Mouse (Mus musculus) MEL (cell line): Measurements from ENCODE around the gene Fgr. TPM values are rescaled to one million over a fixed set of nuclear protein-coding genes. Genes with fewer than 3 reads are reported as not detected.
A peak's percentile ranks its signal among the peaks of the same experiment; 100 is the strongest.
"Not testable (repeated sequence)": the region's sequence is repeated elsewhere in the genome, so short reads cannot be mapped to it uniquely, and the experiment has no call there.

Source experiments
- DNase-seq: peaks from one replicate; pipeline ENCODE4 v3.0.0; 2011; ENCODE audit warnings: low read depth, low spot score
- H3K27ac ChIP-seq: 2 replicates; pipeline ENCODE4 v1.5.1; 2012; ENCODE audit warnings: low read depth, mild to moderate bottlenecking, control low read depth, low read length, moderate library complexity; ENCODE audit not compliant: control insufficient read depth
- H3K27me3 ChIP-seq, 2 experiments: fragments of 150-350 bp in 1 of 2; sonication (generic) in 1 of 2; 2 replicates each; pipeline ENCODE4 v1.6.1; 2012; ENCODE audit warnings: low read length in 2 of 2, mild to moderate bottlenecking in 2 of 2, improper control_type of control experiment in 1 of 2, moderate library complexity in 1 of 2; ENCODE audit not compliant: insufficient read depth in 2 of 2, control insufficient read depth in 1 of 2
- H3K36me3 ChIP-seq, 2 experiments: 2 replicates each; pipeline ENCODE4 v1.6.1; 2012 to 2014; ENCODE audit warnings: low read length in 2 of 2, improper control_type of control experiment in 1 of 2, inconsistent platforms in 1 of 2, mild to moderate bottlenecking in 1 of 2; ENCODE audit not compliant: insufficient read depth in 2 of 2, control insufficient read depth in 1 of 2
- H3K4me1 ChIP-seq, 2 experiments: fragments of 150-350 bp in 1 of 2; sonication (generic) in 1 of 2; 2 replicates each; pipeline ENCODE4 v1.6.1; 2012; ENCODE audit warnings: low read length in 2 of 2, improper control_type of control experiment in 1 of 2, mild to moderate bottlenecking in 1 of 2; ENCODE audit not compliant: insufficient read depth in 2 of 2, control insufficient read depth in 1 of 2
- H3K4me3 ChIP-seq, 2 experiments: fragments of 150-350 bp in 1 of 2; sonication (generic) in 1 of 2; 2 replicates each; pipeline ENCODE4 v1.5.1; 2012; ENCODE audit warnings: low read depth in 2 of 2, low read length in 2 of 2, mild to moderate bottlenecking in 2 of 2, moderate library complexity in 2 of 2, control low read depth in 1 of 2, improper control_type of control experiment in 1 of 2; ENCODE audit not compliant: control insufficient read depth in 1 of 2, insufficient read depth in 1 of 2
- H3K79me2 ChIP-seq: 2 replicates; pipeline ENCODE4 v1.6.1; 2012; ENCODE audit warnings: mild to moderate bottlenecking, low read length, moderate library complexity; ENCODE audit not compliant: control insufficient read depth, poor library complexity, insufficient read depth
- H3K9ac ChIP-seq: 2 replicates; pipeline ENCODE4 v1.6.1; 2012; ENCODE audit warnings: low read depth, mild to moderate bottlenecking, control low read depth, low read length, moderate library complexity; ENCODE audit not compliant: control insufficient read depth, poor library complexity, severe bottlenecking
- H3K9me3 ChIP-seq: fragments of 150-350 bp; sonication (generic); replicated peaks from 2 replicates; pipeline ENCODE4 v1.6.1; 2012; ENCODE audit warnings: mild to moderate bottlenecking, low read length, improper control_type of control experiment, moderate library complexity; ENCODE audit not compliant: insufficient read depth
- BHLHE40 ChIP-seq: IDR thresholded peaks from 2 replicates; pipeline ENCODE4 v1.6.1; 2012; ENCODE audit warnings: low read depth, mild to moderate bottlenecking, inconsistent platforms, low read length, improper control_type of control experiment, borderline replicate concordance
- ELF1 ChIP-seq: IDR thresholded peaks from 2 replicates; pipeline ENCODE4 v1.6.1; 2014; ENCODE audit warnings: low read depth, mild to moderate bottlenecking, inconsistent platforms, low read length, improper control_type of control experiment, moderate library complexity
- EP300 ChIP-seq, 2 experiments: IDR thresholded peaks; 2 replicates each; pipeline ENCODE4 v1.6.1; 2011; ENCODE audit warnings: improper control_type of control experiment in 2 of 2, low read length in 2 of 2, low read depth in 1 of 2, mild to moderate bottlenecking in 1 of 2
- ETS1 ChIP-seq: IDR thresholded peaks from 2 replicates; pipeline ENCODE4 v1.6.1; 2012; ENCODE audit warnings: low read depth, mild to moderate bottlenecking, inconsistent platforms, low read length, improper control_type of control experiment, moderate library complexity
- GABPA ChIP-seq: IDR thresholded peaks from 2 replicates; pipeline ENCODE4 v1.6.1; 2012; ENCODE audit warnings: low read depth, mild to moderate bottlenecking, inconsistent platforms, low read length, improper control_type of control experiment, moderate library complexity
- HCFC1 ChIP-seq: IDR thresholded peaks from 2 replicates; pipeline ENCODE4 v1.6.1; 2012; ENCODE audit warnings: low read depth, mild to moderate bottlenecking, inconsistent platforms, low read length, improper control_type of control experiment, moderate library complexity
- JUND ChIP-seq: IDR thresholded peaks from 2 replicates; pipeline ENCODE4 v1.6.1; 2011; ENCODE audit warnings: low read depth, mild to moderate bottlenecking, improper control_type of control experiment, low read length
- MAFK ChIP-seq: IDR thresholded peaks from 2 replicates; pipeline ENCODE4 v1.6.1; 2011; ENCODE audit warnings: low read depth, mild to moderate bottlenecking, low read length, improper control_type of control experiment, borderline replicate concordance
- MAX ChIP-seq: IDR thresholded peaks from 2 replicates; pipeline ENCODE4 v1.6.1; 2011; ENCODE audit warnings: low read length, improper control_type of control experiment
- MAZ ChIP-seq: IDR thresholded peaks from 2 replicates; pipeline ENCODE4 v1.6.1; 2012; ENCODE audit warnings: low read depth, mild to moderate bottlenecking, inconsistent platforms, low read length, improper control_type of control experiment
- MYC ChIP-seq: IDR thresholded peaks from 2 replicates; pipeline ENCODE4 v1.6.1; 2011; ENCODE audit warnings: low read depth, mild to moderate bottlenecking, low read length, improper control_type of control experiment, moderate library complexity
- NELFE ChIP-seq: IDR thresholded peaks from 2 replicates; pipeline ENCODE4 v1.6.1; 2011; ENCODE audit warnings: low read depth, low read length, improper control_type of control experiment
- NRF1 ChIP-seq: IDR thresholded peaks from 2 replicates; pipeline ENCODE4 v1.6.1; 2014; ENCODE audit warnings: low read depth, mild to moderate bottlenecking, inconsistent platforms, low read length, improper control_type of control experiment, moderate library complexity; ENCODE audit not compliant: poor library complexity, insufficient read depth, severe bottlenecking
- POLR2A ChIP-seq, 2 experiments: IDR thresholded peaks; 2 replicates each; pipeline ENCODE4 v1.6.1; 2011 to 2012; ENCODE audit warnings: low read length in 2 of 2, mild to moderate bottlenecking in 2 of 2, control low read depth in 1 of 2, improper control_type of control experiment in 1 of 2, low read depth in 1 of 2, moderate library complexity in 1 of 2; ENCODE audit not compliant: control insufficient read depth in 1 of 2, insufficient read depth in 1 of 2, poor library complexity in 1 of 2
- POLR2AphosphoS2 ChIP-seq: IDR thresholded peaks from 2 replicates; pipeline ENCODE4 v1.6.1; 2011; ENCODE audit warnings: low read length, improper control_type of control experiment
- SIN3A ChIP-seq: IDR thresholded peaks from 2 replicates; pipeline ENCODE4 v1.6.1; 2012; ENCODE audit warnings: low read length, improper control_type of control experiment, inconsistent platforms
- SMC3 ChIP-seq: IDR thresholded peaks from 2 replicates; pipeline ENCODE4 v1.6.1; 2011; ENCODE audit warnings: low read depth, low read length, improper control_type of control experiment
- TAL1 ChIP-seq: IDR thresholded peaks from 2 replicates; pipeline ENCODE4 v1.6.1; 2012; ENCODE audit warnings: mild to moderate bottlenecking, inconsistent platforms, low read length, moderate library complexity, mixed read lengths
- TBP ChIP-seq: IDR thresholded peaks from 2 replicates; pipeline ENCODE4 v1.8.0; 2011; ENCODE audit warnings: low read depth, low read length, improper control_type of control experiment
- TCF12 ChIP-seq: IDR thresholded peaks from 2 replicates; pipeline ENCODE4 v1.6.1; 2014; ENCODE audit warnings: low read depth, mild to moderate bottlenecking, inconsistent platforms, low read length, improper control_type of control experiment, moderate library complexity
- USF2 ChIP-seq, 2 experiments: IDR thresholded peaks; 2 replicates each; pipeline ENCODE4 v1.6.1; 2011 to 2012; ENCODE audit warnings: improper control_type of control experiment in 2 of 2, low read length in 2 of 2, borderline replicate concordance in 1 of 2, inconsistent platforms in 1 of 2, low read depth in 1 of 2, mild to moderate bottlenecking in 1 of 2; ENCODE audit not compliant: insufficient read depth in 1 of 2
- ZKSCAN1 ChIP-seq: IDR thresholded peaks from 2 replicates; pipeline ENCODE4 v1.6.1; 2012; ENCODE audit warnings: low read depth, mild to moderate bottlenecking, inconsistent platforms, low read length, improper control_type of control experiment, moderate library complexity
- ZNF384 ChIP-seq: IDR thresholded peaks from 2 replicates; pipeline ENCODE4 v1.6.1; 2012; ENCODE audit warnings: low read depth, mild to moderate bottlenecking, inconsistent platforms, low read length, improper control_type of control experiment
- polyA plus RNA-seq, 2 experiments: library from polyadenylated mRNA; stranded (reverse) in 1 of 2; unstranded in 1 of 2; fragments of >175 nt in 1 of 2; fragments of >200 nt in 1 of 2; gene quantifications; 2 replicates each; pipeline versions ENCODE4 v1.2.1 to v1.2.4; 2012; ENCODE audit warnings: low replicate concordance in 2 of 2, low read depth in 1 of 2; ENCODE audit not compliant: insufficient read length in 2 of 2, insufficient read depth in 1 of 2, missing spikeins in 1 of 2
- total RNA-seq: library from RNA; depleted of rRNA; stranded (reverse); fragments of 300-350 nt; gene quantifications from 2 replicates; pipeline ENCODE4 v1.2.3, GENCODE M21; 2012

The Fgr gene
- total and polyA plus RNA-seq, 3 experiments: not detected

GRCm38 (mm10) chr4:133005233-133005632 lies 31.3 kb downstream of the Fgr start (continued):
- TF ChIP-seq SIN3A (peak; percentile 72), POLR2A (IDR thresholded peaks at IDR 0.05; ENCODE audit: control insufficient read depth in 1 of 2, insufficient read depth in 1 of 2, low read depth in 1 of 2, low read length in 2 of 2, poor library complexity in 1 of 2) (no peak), TBP (no peak), JUND (no peak), EP300 (IDR thresholded peaks at IDR 0.05; ENCODE audit: low read depth in 1 of 2, low read length in 2 of 2) (0 out of 4 replicates have a peak, but pooled peaks of 1 of the 2 experiments have one; percentile 15), MYC (no peak), POLR2AphosphoS2 (no peak), MAFK (no peak), BHLHE40 (0 out of 2 replicates have a peak, but pooled peaks have one; percentile 38), GABPA (no peak), TAL1 (no peak), USF2 (IDR thresholded peaks at IDR 0.05; ENCODE audit: borderline replicate concordance in 1 of 2, insufficient read depth in 1 of 2, low read depth in 1 of 2, low read length in 2 of 2) (no peak), ZKSCAN1 (no peak), ETS1 (no peak), ELF1 (no peak), TCF12 (no peak), HCFC1 (no peak), SMC3 (peak; percentile 93), MAZ (peak; percentile 38; the same call in 1 of the 2 replicates), NELFE (no peak), MAX (no peak), NRF1 (no peak)

GRCm38 (mm10) chr4:133005885-133006451 lies 32.1 kb downstream of the Fgr start:
- Histone ChIP-seq H3K4me3 (peak overlapping the region in 1 of 2 experiments; percentile 5; a peak in 1 of 4 replicates), H3K4me1 (peaks cover 8 to 13% of the 10 kb centered on the region in 2 experiments; a peak in 2 of 4 replicates), H3K27ac (peak overlapping the region; percentile 19; the same call in 1 of the 2 replicates)
- not testable (repeated sequence) for H3K27me3 ChIP-seq, H3K36me3 ChIP-seq, H3K9me3 ChIP-seq, H3K79me2 ChIP-seq, H3K9ac ChIP-seq
- peak; percentile 57 for DNase-seq
- TF ChIP-seq ZNF384 (peak; percentile 50; the same call in 1 of the 2 replicates), TBP (peak; percentile 92)
- TF ChIP-seq, all 39 proteins: peak for 2; not testable (repeated sequence) for 37
